Mouse (Mus musculus): ENCODE measurements around the gene Tmem8b. TPM values are rescaled to one million over a fixed set of nuclear protein-coding genes. Genes with fewer than 3 reads are reported as not detected.

Gene Tmem8b
- 14.6 and 15.5 TPM in 2 replicates for polyA plus RNA-seq (2015; fragmentation: Nextera tagmentation; extraction: Ambion mirVana)

DNA sequence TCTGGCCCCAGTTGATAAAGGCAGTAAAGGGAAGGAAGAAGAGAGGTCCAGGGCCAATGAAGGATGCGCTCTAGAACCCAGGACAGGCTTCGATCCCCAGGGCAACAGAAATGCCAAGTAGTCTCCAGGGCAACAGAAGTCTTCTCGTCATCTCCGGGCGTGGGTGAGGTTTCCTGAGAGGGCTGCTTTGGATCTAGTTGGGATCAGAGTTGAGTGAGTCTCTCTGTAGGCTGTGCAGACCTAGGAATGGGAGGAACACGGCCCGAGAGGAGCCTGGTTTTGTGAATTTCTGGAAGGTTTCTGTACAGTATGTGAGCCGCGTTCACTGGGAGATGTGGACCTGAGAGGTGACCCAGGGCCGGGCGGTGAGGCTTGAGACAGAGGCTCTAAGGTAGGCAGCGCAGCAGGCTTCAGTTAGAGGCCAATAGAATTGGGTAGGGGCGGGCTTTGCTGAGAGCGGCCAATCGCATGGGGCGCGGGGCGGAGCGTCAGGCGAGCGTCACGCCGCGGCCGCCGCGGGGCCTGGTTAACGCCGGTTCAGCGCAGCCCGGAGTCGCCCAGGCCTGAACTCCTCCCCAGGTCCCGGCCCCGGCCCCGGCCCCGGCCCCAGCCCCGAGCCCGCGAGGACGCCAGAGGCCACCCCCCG is at the start of gene Tmem8b, which contains the start of gene Fam221b:
Tmem8b (plus strand) TSS at position 190 of the 646 bp plus-strand sequence.
Fam221b (minus strand) TSS at position 364 of the 646 bp plus-strand sequence.
- H3K9ac ChIP-seq (replicated peaks; ENCODE audit: low read depth, low read length), result peak within 1 kb of the TSS; percentile 99
- peaks cover 4% of the 10 kb centered on the region; the same call in 1 of the 2 replicates for H3K27me3 ChIP-seq (replicated peaks; ENCODE audit: control insufficient read depth, insufficient read depth, low read length)
- peak within 1 kb of the TSS; percentile 93 for H3K4me3 ChIP-seq (replicated peaks; ENCODE audit: low read length)
- no peaks in the 10 kb centered on the region for H3K9me3 ChIP-seq (ENCODE audit: control insufficient read depth, low read length)
- peaks cover 36% of the 10 kb centered on the region for H3K4me1 ChIP-seq (replicated peaks; ENCODE audit: control insufficient read depth, insufficient read depth, low read length)
- 1% methylated on average over 39 of the region's 41 CpGs for whole genome bisulfite sequencing
- peak within 1 kb of the TSS; percentile 93 for H3K4me2 ChIP-seq (ENCODE audit: low read length)
- H3K36me3 ChIP-seq (ENCODE audit: control insufficient read depth, insufficient read depth), result no peaks in the 10 kb centered on the region
- ATAC-seq, result peak; percentile 97
- H3K27ac ChIP-seq (ENCODE audit: low read length), result no peak within 1 kb of the TSS

DNA sequence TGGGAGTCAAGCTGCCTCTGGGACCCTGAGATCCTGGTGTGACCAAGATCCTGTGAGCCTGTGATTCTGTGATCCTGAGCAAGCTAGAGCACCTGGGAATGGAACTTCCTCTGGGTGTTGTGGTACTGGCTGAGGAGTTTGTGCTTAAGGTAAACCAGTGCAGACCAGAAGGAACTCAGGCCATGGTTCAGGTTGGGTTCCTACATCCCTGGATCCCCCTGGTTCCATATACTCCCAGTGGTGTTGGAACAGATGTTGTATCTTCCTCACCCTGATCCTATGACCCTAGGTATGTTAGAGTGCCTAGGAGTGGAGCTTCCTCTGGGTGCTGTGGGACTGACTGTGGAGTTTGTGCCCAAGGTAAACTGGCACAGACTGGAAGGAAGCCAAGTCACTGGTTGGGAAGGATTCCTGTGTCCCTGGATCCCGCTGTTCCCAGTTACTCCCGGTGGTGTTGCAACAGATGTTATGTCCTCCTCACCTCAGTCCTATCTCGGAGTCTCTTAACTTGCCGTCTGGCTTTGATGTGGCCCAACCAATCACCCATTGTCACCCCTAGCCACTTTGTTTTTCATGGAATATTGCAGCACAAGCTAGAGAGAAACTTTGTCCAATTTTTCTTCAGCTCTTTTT is 48.5 kb upstream of the Tmem8b start:
- no peak overlapping the region for H3K27ac ChIP-seq (ENCODE audit: low read length)
- no peak overlapping the region for H3K4me2 ChIP-seq (ENCODE audit: low read length)
- no peak overlapping the region for H3K4me3 ChIP-seq (replicated peaks; ENCODE audit: low read length)
- WGBS, result 85% methylated on average over 4 of the region's 4 CpGs
- no peak overlapping the region for H3K9ac ChIP-seq (replicated peaks; ENCODE audit: low read depth, low read length)
- H3K9me3 ChIP-seq (ENCODE audit: control insufficient read depth, low read length), result peaks cover 5% of the 10 kb centered on the region
- H3K27me3 ChIP-seq (replicated peaks; ENCODE audit: control insufficient read depth, insufficient read depth, low read length), result no peaks in the 10 kb centered on the region
- no peaks in the 10 kb centered on the region for H3K36me3 ChIP-seq (ENCODE audit: control insufficient read depth, insufficient read depth)
- no peak for ATAC-seq
- H3K4me1 ChIP-seq (replicated peaks; ENCODE audit: control insufficient read depth, insufficient read depth, low read length), result no peaks in the 10 kb centered on the region

- no peak overlapping the region; the same call in 1 of the 2 replicates for H3K4me2 ChIP-seq (ENCODE audit: low read length)
- H3K4me3 ChIP-seq (replicated peaks; ENCODE audit: low read length), result no peak overlapping the region
- H3K36me3 ChIP-seq (ENCODE audit: control insufficient read depth, insufficient read depth), result no peaks in the 10 kb centered on the region
- H3K27ac ChIP-seq (ENCODE audit: low read length), result no peak overlapping the region
- H3K9ac ChIP-seq (replicated peaks; ENCODE audit: low read depth, low read length), result no peak overlapping the region; the same call in 1 of the 2 replicates
- peaks cover 29% of the 10 kb centered on the region for H3K4me1 ChIP-seq (replicated peaks; ENCODE audit: control insufficient read depth, insufficient read depth, low read length)
- no peaks in the 10 kb centered on the region for H3K27me3 ChIP-seq (replicated peaks; ENCODE audit: control insufficient read depth, insufficient read depth, low read length)
- ATAC-seq, result no peak
- H3K9me3 ChIP-seq (ENCODE audit: control insufficient read depth, low read length), result peaks cover 9% of the 10 kb centered on the region
- WGBS, result 34% methylated on average over 20 of the region's 20 CpGs
Measured at GRCm38 (mm10) chr4:43629106-43629817, 39.5 kb upstream of the Tmem8b start.

DNA sequence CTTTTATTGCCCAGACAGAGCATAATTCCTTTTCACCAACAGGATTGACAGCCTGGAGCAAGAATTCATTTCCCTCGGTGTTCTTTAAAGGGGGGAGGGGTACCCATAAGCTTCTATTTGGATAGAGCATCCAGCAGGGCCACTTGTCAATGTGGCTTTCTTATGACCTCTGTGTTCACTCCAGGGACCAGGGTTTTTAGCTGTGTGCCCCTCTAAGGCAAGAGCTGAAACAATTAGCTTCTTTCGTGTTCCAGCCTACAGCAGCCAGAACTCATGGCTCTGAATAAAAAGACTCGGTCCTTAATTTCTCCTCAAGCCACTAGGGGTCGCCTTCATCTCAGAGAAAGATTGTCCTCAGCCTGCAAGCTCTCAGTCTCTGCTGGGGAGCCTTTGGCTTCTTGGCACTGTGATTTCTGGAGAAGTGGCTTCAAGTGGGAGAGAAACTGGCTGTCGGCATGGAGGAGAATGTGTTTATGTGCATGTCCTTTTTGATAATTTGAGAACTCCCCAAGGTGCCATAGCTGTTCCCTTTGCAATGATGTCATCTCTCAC is 38.7 kb upstream of the Tmem8b start:
- peak overlapping the region; percentile 65 for H3K27ac ChIP-seq (ENCODE audit: low read length)
- H3K27me3 ChIP-seq (replicated peaks; ENCODE audit: control insufficient read depth, insufficient read depth, low read length), result no peaks in the 10 kb centered on the region
- WGBS, result 2% methylated on average over 5 of the region's 5 CpGs
- peak overlapping the region; percentile 36; the same call in 1 of the 2 replicates for H3K9ac ChIP-seq (replicated peaks; ENCODE audit: low read depth, low read length)
- H3K4me2 ChIP-seq (ENCODE audit: low read length), result peak overlapping the region; percentile 36
- peaks cover 29% of the 10 kb centered on the region for H3K4me1 ChIP-seq (replicated peaks; ENCODE audit: control insufficient read depth, insufficient read depth, low read length)
- H3K9me3 ChIP-seq (ENCODE audit: control insufficient read depth, low read length), result peaks cover 5% of the 10 kb centered on the region
- peak; percentile 68 for ATAC-seq
- H3K36me3 ChIP-seq (ENCODE audit: control insufficient read depth, insufficient read depth), result no peaks in the 10 kb centered on the region
- H3K4me3 ChIP-seq (replicated peaks; ENCODE audit: low read length), result no peak overlapping the region

DNA sequence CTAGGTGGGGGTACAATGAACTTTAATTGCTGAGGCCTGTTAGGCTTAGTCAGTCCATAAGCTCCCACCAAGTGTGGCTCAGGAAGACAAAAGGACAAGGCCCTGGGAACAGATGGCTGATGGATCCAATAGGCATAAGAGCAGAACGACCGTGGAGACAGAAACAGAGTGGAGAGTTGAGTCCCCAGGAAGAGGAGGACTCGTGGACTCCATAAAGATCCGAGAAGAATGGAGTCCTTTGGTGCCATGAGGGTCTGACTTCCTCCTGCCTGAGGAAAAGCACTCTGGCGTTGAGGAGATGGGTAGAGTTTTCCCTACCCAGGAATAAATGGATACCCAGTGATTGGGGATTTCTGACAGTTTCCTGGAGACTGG is 38.1 kb upstream of the Tmem8b start:
- peak; percentile 7; the same call in 1 of the 2 replicates for ATAC-seq
- Histone ChIP-seq H3K27ac (ENCODE audit: low read length) (peak overlapping the region; percentile 65), H3K4me3 (replicated peaks; ENCODE audit: low read length) (peak overlapping the region; percentile 65), H3K36me3 (ENCODE audit: control insufficient read depth, insufficient read depth) (no peaks in the 10 kb centered on the region), H3K4me2 (ENCODE audit: low read length) (peak overlapping the region; percentile 80), H3K4me1 (replicated peaks; ENCODE audit: control insufficient read depth, insufficient read depth, low read length) (peaks cover 29% of the 10 kb centered on the region), H3K9ac (replicated peaks; ENCODE audit: low read depth, low read length) (peak overlapping the region; percentile 94; the same call in 1 of the 2 replicates), H3K27me3 (replicated peaks; ENCODE audit: control insufficient read depth, insufficient read depth, low read length) (no peaks in the 10 kb centered on the region), H3K9me3 (ENCODE audit: control insufficient read depth, low read length) (peaks cover under 1% of the 10 kb centered on the region; the same call in 1 of the 2 replicates)
- WGBS, result 19% methylated on average over 5 of the region's 5 CpGs

DNA sequence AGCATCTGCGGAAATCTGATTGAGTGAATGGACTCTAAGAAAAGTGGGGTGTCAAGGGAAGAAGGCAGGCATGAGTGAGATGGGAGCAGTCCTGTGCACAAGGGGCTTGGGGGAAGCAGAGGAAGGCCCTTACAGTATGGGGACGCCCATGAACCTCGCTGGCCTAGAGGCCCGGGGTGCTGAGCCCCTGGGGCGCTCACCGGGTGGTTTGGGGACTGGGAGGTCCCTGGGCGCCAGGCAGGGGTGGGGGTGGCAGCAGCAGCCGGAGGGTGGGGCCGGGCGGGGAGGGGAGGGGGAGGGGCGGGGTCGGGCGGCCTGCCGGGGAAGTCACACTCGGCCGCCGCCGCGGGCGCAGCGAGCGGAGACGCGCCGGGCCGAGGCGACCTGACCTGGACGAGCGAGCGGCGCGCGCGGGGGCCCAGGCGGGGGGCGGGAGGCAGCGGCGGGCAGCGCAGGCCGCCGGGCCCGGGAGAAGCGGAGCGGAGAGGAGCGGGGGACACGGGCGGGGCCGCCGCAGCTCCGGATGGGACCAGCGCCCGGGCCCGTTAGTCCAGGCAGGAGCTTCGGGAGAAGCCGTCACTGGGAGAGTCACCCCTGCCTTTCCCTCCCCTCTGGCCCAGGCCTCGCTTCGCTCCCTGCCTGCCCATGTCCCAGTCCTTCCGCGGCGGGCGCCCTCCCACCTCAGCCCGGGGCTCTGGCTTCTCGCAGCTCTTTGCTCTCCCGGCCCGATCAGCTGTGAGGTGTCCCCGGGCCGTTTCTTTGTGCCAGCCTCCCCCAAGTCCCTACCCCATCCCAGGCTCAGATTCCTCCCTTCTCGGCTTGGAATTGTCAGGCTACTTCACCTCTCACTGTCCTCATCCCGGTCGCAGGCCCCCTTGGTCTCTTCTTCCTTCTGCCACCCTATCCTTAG is 37.5 kb upstream of the Tmem8b start, which contains the start of gene Npr2:
Npr2 (plus strand) TSS at position 890 of the 910 bp plus-strand sequence.
- Histone ChIP-seq H3K9ac (replicated peaks; ENCODE audit: low read depth, low read length) (peak within 1 kb of the TSS; percentile 94), H3K27ac (ENCODE audit: low read length) (peak within 1 kb of the TSS; percentile 65), H3K27me3 (replicated peaks; ENCODE audit: control insufficient read depth, insufficient read depth, low read length) (no peaks in the 10 kb centered on the region), H3K4me1 (replicated peaks; ENCODE audit: control insufficient read depth, insufficient read depth, low read length) (peaks cover 29% of the 10 kb centered on the region), H3K9me3 (ENCODE audit: control insufficient read depth, low read length) (no peaks in the 10 kb centered on the region), H3K4me3 (replicated peaks; ENCODE audit: low read length) (peak within 1 kb of the TSS; percentile 65), H3K4me2 (ENCODE audit: low read length) (peak within 1 kb of the TSS; percentile 80), H3K36me3 (ENCODE audit: control insufficient read depth, insufficient read depth) (no peaks in the 10 kb centered on the region)
- ATAC-seq, result peak; percentile 52
- 1% methylated on average over 35 of the region's 70 CpGs for WGBS

- H3K27ac ChIP-seq (ENCODE audit: low read length), result peak overlapping the region; percentile 65; the same call in 1 of the 2 replicates
- 53% methylated on average over 42 of the region's 42 CpGs for WGBS
- H3K4me3 ChIP-seq (replicated peaks; ENCODE audit: low read length), result peak overlapping the region; percentile 65
- ATAC-seq, result peak; percentile 24
- no peaks in the 10 kb centered on the region for H3K27me3 ChIP-seq (replicated peaks; ENCODE audit: control insufficient read depth, insufficient read depth, low read length)
- no peaks in the 10 kb centered on the region for H3K36me3 ChIP-seq (ENCODE audit: control insufficient read depth, insufficient read depth)
- H3K4me2 ChIP-seq (ENCODE audit: low read length), result peak overlapping the region; percentile 80
- H3K9ac ChIP-seq (replicated peaks; ENCODE audit: low read depth, low read length), result peak overlapping the region; percentile 94
- H3K4me1 ChIP-seq (replicated peaks; ENCODE audit: control insufficient read depth, insufficient read depth, low read length), result peaks cover 29% of the 10 kb centered on the region
- no peaks in the 10 kb centered on the region for H3K9me3 ChIP-seq (ENCODE audit: control insufficient read depth, low read length)
Measured at GRCm38 (mm10) chr4:43631956-43632920, 36.5 kb upstream of the Tmem8b start.

All from forebrain, embryonic 16.5 days (tissue).